Mouse (Mus musculus): ENCODE data around the gene Nexn.
"Not testable (repeated sequence)": the region's sequence is repeated elsewhere in the genome, so short reads cannot be mapped to it uniquely, and the experiment has no call there.

Nexn gene

GRCm38 (mm10) chr3:152266036-152266421 lies at the start of gene Nexn:
Gene Nexn (minus strand): TSS chr3:152266350.
- DNase-seq (ENCODE audit: low read depth, low spot score): no peak

- DNase-seq (ENCODE audit: low read depth, low spot score): peak; percentile 84
Measured at GRCm38 (mm10) chr3:152315613-152316012, 49.5 kb upstream of the Nexn start.

- DNase-seq (ENCODE audit: low read depth, low spot score): not testable (repeated sequence)
Measured at GRCm38 (mm10) chr3:152314666-152315065, 48.5 kb upstream of the Nexn start.

GRCm38 (mm10) chr3:152309250-152309645 lies 43.1 kb upstream of the Nexn start:
- no peak for DNase-seq (ENCODE audit: low read depth, low spot score)

GRCm38 (mm10) chr3:152308485-152309249 lies 42.5 kb upstream of the Nexn start:
- no peak for DNase-seq (ENCODE audit: low read depth, low spot score)

GRCm38 (mm10) chr3:152305971-152306370 lies 39.8 kb upstream of the Nexn start:
- DNase-seq (ENCODE audit: low read depth, low spot score): no peak

- DNase-seq (ENCODE audit: low read depth, low spot score): no peak
Measured at GRCm38 (mm10) chr3:152305080-152305479, 38.9 kb upstream of the Nexn start.

- DNase-seq (ENCODE audit: low read depth, low spot score): no peak
Measured at GRCm38 (mm10) chr3:152304093-152304815, 38.1 kb upstream of the Nexn start.

- no peak for DNase-seq (ENCODE audit: low read depth, low spot score)
Measured at GRCm38 (mm10) chr3:152302991-152303390, 36.8 kb upstream of the Nexn start.

- no peak for DNase-seq (ENCODE audit: low read depth, low spot score)
Measured at GRCm38 (mm10) chr3:152300376-152301337, 34.5 kb upstream of the Nexn start.

- DNase-seq (ENCODE audit: low read depth, low spot score): no peak
Measured at GRCm38 (mm10) chr3:152295896-152296295, 29.7 kb upstream of the Nexn start.

- DNase-seq (ENCODE audit: low read depth, low spot score): no peak
Measured at GRCm38 (mm10) chr3:152294400-152294799, 28.2 kb upstream of the Nexn start.

GRCm38 (mm10) chr3:152293530-152294181 lies 27.5 kb upstream of the Nexn start:
- no peak for DNase-seq (ENCODE audit: low read depth, low spot score)

GRCm38 (mm10) chr3:152291895-152292294 lies 25.7 kb upstream of the Nexn start:
- no peak for DNase-seq (ENCODE audit: low read depth, low spot score)

GRCm38 (mm10) chr3:152290175-152290798 lies 24.1 kb upstream of the Nexn start:
- no peak for DNase-seq (ENCODE audit: low read depth, low spot score)

- no peak for DNase-seq (ENCODE audit: low read depth, low spot score)
Measured at GRCm38 (mm10) chr3:152288740-152289139, 22.6 kb upstream of the Nexn start.

GRCm38 (mm10) chr3:152288276-152288675 lies 22.1 kb upstream of the Nexn start:
- no peak for DNase-seq (ENCODE audit: low read depth, low spot score)

GRCm38 (mm10) chr3:152287810-152288209 lies 21.7 kb upstream of the Nexn start:
- DNase-seq (ENCODE audit: low read depth, low spot score): no peak

- no peak for DNase-seq (ENCODE audit: low read depth, low spot score)
Measured at GRCm38 (mm10) chr3:152284759-152285158, 18.6 kb upstream of the Nexn start.

- no peak for DNase-seq (ENCODE audit: low read depth, low spot score)
Measured at GRCm38 (mm10) chr3:152284306-152284705, 18.2 kb upstream of the Nexn start.

GRCm38 (mm10) chr3:152282126-152282525 lies 16.0 kb upstream of the Nexn start:
- DNase-seq (ENCODE audit: low read depth, low spot score): no peak
